Mouse (Mus musculus) lung, adult 18-20 months (tissue): ENCODE measurements at regions not wholly inside any gene's neighbourhood (a gene's known extent, or its start where the extent isn't known, plus 50 kb on each side); places are given as distances from the start of the nearest gene placed in this dataset.

Experiments used
- DNase-seq, 2 experiments: peaks; one replicate each; pipeline ENCODE4 v3.0.0; 2022; ENCODE audit warnings: mixed read lengths in 2 of 2

- DNase-seq = no peak
Observed at GRCm38 (mm10) chr9:87326374-87327295, 71.3 kb upstream of the Cep162 start.

GRCm38 (mm10) chr9:87323690-87324089 lies 68.4 kb upstream of the Cep162 start:
- DNase-seq = no peak

GRCm38 (mm10) chr9:87320758-87321157 lies 65.4 kb upstream of the Cep162 start:
- no peak for DNase-seq

- no peak for DNase-seq
Observed at GRCm38 (mm10) chr9:87318767-87319166, 63.4 kb upstream of the Cep162 start.

GRCm38 (mm10) chr9:87310150-87310549 lies 54.8 kb upstream of the Cep162 start:
- DNase-seq = no peak
